Mouse (Mus musculus) ES-E14 (cell line): Measurements from ENCODE around the gene Ccdc69.

Experiments
- CHD2 ChIP-seq: IDR thresholded peaks from 2 replicates; pipeline ENCODE4 v1.6.1; 2014; ENCODE audit warnings: mild to moderate bottlenecking, low read depth, low read length, inconsistent platforms
- HCFC1 ChIP-seq: IDR thresholded peaks from 2 replicates; pipeline ENCODE4 v1.6.1; 2012; ENCODE audit warnings: low read length, inconsistent platforms, borderline replicate concordance; ENCODE audit not compliant: insufficient read depth
- ZC3H11A ChIP-seq: IDR thresholded peaks from 2 replicates; pipeline ENCODE4 v1.6.1; 2012; ENCODE audit warnings: low read depth, mild to moderate bottlenecking, inconsistent platforms, low read length, borderline replicate concordance
- ZNF384 ChIP-seq: IDR thresholded peaks from 2 replicates; pipeline ENCODE4 v1.6.1; 2012; ENCODE audit warnings: low read depth, low read length, inconsistent platforms

GRCm38 (mm10) chr11:55106636-55107035 lies 28.7 kb upstream of the Ccdc69 start:
- TF ChIP-seq ZC3H11A (no peak), HCFC1 (no peak), CHD2 (no peak), ZNF384 (no peak)
